Mouse (Mus musculus): ENCODE results near the gene Vps13c. TPM values are rescaled to one million over a fixed set of nuclear protein-coding genes. Genes with fewer than 3 reads are reported as not detected.

The Vps13c gene
- polyA plus RNA-seq, 2 experiments, result 4.0 to 7.4 TPM

- Histone ChIP-seq H3K4me3 (replicated peaks; ENCODE audit: low read length) (no peak overlapping the region), H3K27ac (replicated peaks; ENCODE audit: low read depth, low read length) (no peak overlapping the region), H3K4me1 (ENCODE audit: control insufficient read depth, insufficient read depth, low read length) (no peaks in the 10 kb centered on the region), H3K36me3 (ENCODE audit: control insufficient read depth, insufficient read depth, low read length) (peaks cover 13% of the 10 kb centered on the region; the same call in 1 of the 2 replicates), H3K9me3 (ENCODE audit: control insufficient read depth, low read length) (no peaks in the 10 kb centered on the region), H3K4me2 (replicated peaks; ENCODE audit: low read depth, low read length, severe bottlenecking) (no peak overlapping the region), H3K27me3 (ENCODE audit: control insufficient read depth, insufficient read depth, low read length) (no peaks in the 10 kb centered on the region), H3K9ac (ENCODE audit: low read depth, low read length, severe bottlenecking) (no peak overlapping the region)
- no peak for DNase-seq (ENCODE audit: low spot score)
- ATAC-seq (ENCODE audit: low FRiP score, low read depth), result no peak
- no peak for TF ChIP-seq POLR2A (IDR thresholded peaks at IDR 0.05; ENCODE audit: borderline replicate concordance, extremely low read depth, insufficient read depth, insufficient read length)
- 92% methylated on average over 13 of the region's 13 CpGs for WGBS
Observed at GRCm38 (mm10) chr9:67883349-67883984, 43.3 kb downstream of the Vps13c start.

- ATAC-seq (ENCODE audit: low FRiP score, low read depth), result no peak
- H3K4me1 ChIP-seq (ENCODE audit: control insufficient read depth, insufficient read depth, low read length), result no peaks in the 10 kb centered on the region
- no peaks in the 10 kb centered on the region for H3K27me3 ChIP-seq (ENCODE audit: control insufficient read depth, insufficient read depth, low read length)
- no peak overlapping the region for H3K9ac ChIP-seq (ENCODE audit: low read depth, low read length, severe bottlenecking)
- WGBS, result 87% methylated on average over 3 of the region's 3 CpGs
- H3K27ac ChIP-seq (replicated peaks; ENCODE audit: low read depth, low read length), result no peak overlapping the region
- no peak overlapping the region for H3K4me3 ChIP-seq (replicated peaks; ENCODE audit: low read length)
- peaks cover 13% of the 10 kb centered on the region; the same call in 1 of the 2 replicates for H3K36me3 ChIP-seq (ENCODE audit: control insufficient read depth, insufficient read depth, low read length)
- DNase-seq (ENCODE audit: low spot score), result no peak
- no peaks in the 10 kb centered on the region for H3K9me3 ChIP-seq (ENCODE audit: control insufficient read depth, low read length)
- no peak overlapping the region for H3K4me2 ChIP-seq (replicated peaks; ENCODE audit: low read depth, low read length, severe bottlenecking)
- TF ChIP-seq POLR2A (IDR thresholded peaks at IDR 0.05; ENCODE audit: borderline replicate concordance, extremely low read depth, insufficient read depth, insufficient read length), result no peak
Observed at GRCm38 (mm10) chr9:67884095-67884494, 43.9 kb downstream of the Vps13c start.

- Histone ChIP-seq H3K9ac (ENCODE audit: low read depth, low read length, severe bottlenecking) (no peak overlapping the region), H3K27me3 (ENCODE audit: control insufficient read depth, insufficient read depth, low read length) (no peaks in the 10 kb centered on the region), H3K4me2 (replicated peaks; ENCODE audit: low read depth, low read length, severe bottlenecking) (no peak overlapping the region), H3K27ac (replicated peaks; ENCODE audit: low read depth, low read length) (no peak overlapping the region), H3K4me1 (ENCODE audit: control insufficient read depth, insufficient read depth, low read length) (no peaks in the 10 kb centered on the region), H3K9me3 (ENCODE audit: control insufficient read depth, low read length) (no peaks in the 10 kb centered on the region), H3K36me3 (ENCODE audit: control insufficient read depth, insufficient read depth, low read length) (peaks cover 17% of the 10 kb centered on the region; the same call in 1 of the 2 replicates), H3K4me3 (replicated peaks; ENCODE audit: low read length) (no peak overlapping the region)
- ATAC-seq (ENCODE audit: low FRiP score, low read depth) (no peak), DNase-seq (ENCODE audit: low spot score) (no peak)
- no peak for TF ChIP-seq POLR2A (IDR thresholded peaks at IDR 0.05; ENCODE audit: borderline replicate concordance, extremely low read depth, insufficient read depth, insufficient read length)
- 81% methylated on average over 4 of the region's 4 CpGs for WGBS
Observed at GRCm38 (mm10) chr9:67886981-67887720, 47.0 kb downstream of the Vps13c start.

- Histone ChIP-seq H3K27me3 (ENCODE audit: control insufficient read depth, insufficient read depth, low read length) (no peaks in the 10 kb centered on the region), H3K4me1 (ENCODE audit: control insufficient read depth, insufficient read depth, low read length) (no peaks in the 10 kb centered on the region), H3K36me3 (ENCODE audit: control insufficient read depth, insufficient read depth, low read length) (peaks cover 36% of the 10 kb centered on the region), H3K9ac (ENCODE audit: low read depth, low read length, severe bottlenecking) (no peak overlapping the region), H3K4me2 (replicated peaks; ENCODE audit: low read depth, low read length, severe bottlenecking) (no peak overlapping the region), H3K27ac (replicated peaks; ENCODE audit: low read depth, low read length) (no peak overlapping the region), H3K9me3 (ENCODE audit: control insufficient read depth, low read length) (no peaks in the 10 kb centered on the region), H3K4me3 (replicated peaks; ENCODE audit: low read length) (no peak overlapping the region)
- ATAC-seq (ENCODE audit: low FRiP score, low read depth), result no peak
- TF ChIP-seq POLR2A (IDR thresholded peaks at IDR 0.05; ENCODE audit: borderline replicate concordance, extremely low read depth, insufficient read depth, insufficient read length), result no peak
- DNase-seq (ENCODE audit: low spot score), result no peak
- WGBS, result 96% methylated on average over 1 of the region's 1 CpGs
Observed at GRCm38 (mm10) chr9:67893474-67893873, 53.3 kb downstream of the Vps13c start.

GRCm38 (mm10) chr9:67896646-67897295, 56.6 kb downstream of the Vps13c start:
- ATAC-seq (ENCODE audit: low FRiP score, low read depth), result no peak
- Histone ChIP-seq H3K36me3 (ENCODE audit: control insufficient read depth, insufficient read depth, low read length) (peaks cover 35% of the 10 kb centered on the region), H3K4me3 (replicated peaks; ENCODE audit: low read length) (no peak overlapping the region), H3K27me3 (ENCODE audit: control insufficient read depth, insufficient read depth, low read length) (no peaks in the 10 kb centered on the region), H3K9ac (ENCODE audit: low read depth, low read length, severe bottlenecking) (no peak overlapping the region), H3K27ac (replicated peaks; ENCODE audit: low read depth, low read length) (no peak overlapping the region), H3K9me3 (ENCODE audit: control insufficient read depth, low read length) (no peaks in the 10 kb centered on the region), H3K4me2 (replicated peaks; ENCODE audit: low read depth, low read length, severe bottlenecking) (no peak overlapping the region), H3K4me1 (ENCODE audit: control insufficient read depth, insufficient read depth, low read length) (no peaks in the 10 kb centered on the region)
- no peak for DNase-seq (ENCODE audit: low spot score)
- no peak for TF ChIP-seq POLR2A (IDR thresholded peaks at IDR 0.05; ENCODE audit: borderline replicate concordance, extremely low read depth, insufficient read depth, insufficient read length)
- whole genome bisulfite sequencing, result 79% methylated on average over 12 of the region's 12 CpGs
